Mouse (Mus musculus) right cerebral cortex, postnatal 10 days (tissue): ENCODE results near the gene Srp68.

Experiments
- DNase-seq, 2 experiments: peaks; one replicate each; pipeline ENCODE4 v3.0.0; 2021; ENCODE audit warnings: low spot score in 2 of 2

The Srp68 gene

GRCm38 (mm10) chr11:116208660-116209059, 65.4 kb downstream of the Srp68 start:
- DNase-seq: no peak

- no peak for DNase-seq
These were observed 67.3 kb downstream of the Srp68 start for GRCm38 (mm10) chr11:116206678-116207077.

GRCm38 (mm10) chr11:116203150-116203549, 70.9 kb downstream of the Srp68 start:
- DNase-seq: no peak

GRCm38 (mm10) chr11:116201151-116201550, 72.9 kb downstream of the Srp68 start:
- no peak for DNase-seq

GRCm38 (mm10) chr11:116198639-116199531, 75.1 kb downstream of the Srp68 start, which contains the start of the genes Ten1 and Acox1:
Gene Ten1, plus strand, starts transcription at chr11:116198855.
Gene Acox1, minus strand, starts transcription at chr11:116199045.
- peak; percentile 97 to 98 for DNase-seq

- DNase-seq: no peak
These were observed 75.9 kb downstream of the Srp68 start for GRCm38 (mm10) chr11:116198132-116198531.

- no peak for DNase-seq
These were observed 76.5 kb downstream of the Srp68 start for GRCm38 (mm10) chr11:116197584-116197906.

GRCm38 (mm10) chr11:116196866-116197583, 77.0 kb downstream of the Srp68 start:
- DNase-seq: no peak

- no peak for DNase-seq
These were observed 77.7 kb downstream of the Srp68 start for GRCm38 (mm10) chr11:116196336-116196735.

- DNase-seq: no peak
These were observed 78.8 kb downstream of the Srp68 start for GRCm38 (mm10) chr11:116195252-116195651.
